Mouse (Mus musculus): ENCODE measurements around the gene Upk3bl. TPM values are rescaled to one million over a fixed set of nuclear protein-coding genes. Genes with fewer than 3 reads are reported as not detected.

Upk3bl gene
- total RNA-seq (2012; rRNA removed) (not detected in 2 replicates), polyA plus RNA-seq (2012; ENCODE audit: insufficient read depth in 1 of 2, insufficient read length in 2 of 2, low read depth in 1 of 2, low replicate concordance in 2 of 2, missing spikeins in 1 of 2) (not detected)

- TF ChIP-seq USF2 (IDR thresholded peaks at IDR 0.05; ENCODE audit: borderline replicate concordance in 1 of 2, insufficient read depth in 1 of 2, low read depth in 1 of 2, low read length in 2 of 2) (no peak), BHLHE40 (IDR thresholded peaks at IDR 0.05; ENCODE audit: borderline replicate concordance, low read depth, low read length) (no peak), TCF12 (IDR thresholded peaks at IDR 0.05; ENCODE audit: low read depth, low read length) (no peak), ETS1 (IDR thresholded peaks at IDR 0.05; ENCODE audit: low read depth, low read length) (no peak), GABPA (IDR thresholded peaks at IDR 0.05; ENCODE audit: low read depth, low read length) (no peak)
- H3K36me3 ChIP-seq (ENCODE audit: control insufficient read depth in 1 of 2, insufficient read depth in 2 of 2, low read length in 2 of 2): no peaks in the 10 kb centered on the region
- no peaks in the 10 kb centered on the region for H3K79me2 ChIP-seq (ENCODE audit: control insufficient read depth, insufficient read depth, low read length, poor library complexity)
- no peak within 1 kb of the TSS for H3K27ac ChIP-seq (ENCODE audit: control insufficient read depth, low read depth, low read length)
- H3K9me3 ChIP-seq (replicated peaks; ENCODE audit: insufficient read depth, low read length): no peaks in the 10 kb centered on the region
- DNase-seq (ENCODE audit: low read depth, low spot score): no peak
- peaks cover 8 to 11% of the 10 kb centered on the region in 2 experiments for H3K27me3 ChIP-seq (ENCODE audit: control insufficient read depth in 1 of 2, insufficient read depth in 2 of 2, low read length in 2 of 2)
- H3K9ac ChIP-seq (ENCODE audit: control insufficient read depth, low read depth, low read length, poor library complexity, severe bottlenecking): no peak within 1 kb of the TSS
- H3K4me3 ChIP-seq (ENCODE audit: control insufficient read depth in 1 of 2, insufficient read depth in 1 of 2, low read depth in 2 of 2, low read length in 2 of 2): no peak within 1 kb of the TSS
- no peaks in the 10 kb centered on the region for H3K4me1 ChIP-seq (ENCODE audit: control insufficient read depth in 1 of 2, insufficient read depth in 2 of 2, low read length in 2 of 2)
These were observed at the start of gene Upk3bl for GRCm38 (mm10) chr5:136054301-136055077. Upk3bl (plus strand) TSS chr5:136054492.

- Histone ChIP-seq H3K4me3 (ENCODE audit: control insufficient read depth in 1 of 2, insufficient read depth in 1 of 2, low read depth in 2 of 2, low read length in 2 of 2) (no peak overlapping the region), H3K4me1 (ENCODE audit: control insufficient read depth in 1 of 2, insufficient read depth in 2 of 2, low read length in 2 of 2) (peaks cover 0 to 4% of the 10 kb centered on the region in 2 experiments; a peak in 1 of 4 replicates), H3K27me3 (ENCODE audit: control insufficient read depth in 1 of 2, insufficient read depth in 2 of 2, low read length in 2 of 2) (no peaks in the 10 kb centered on the region), H3K36me3 (ENCODE audit: control insufficient read depth in 1 of 2, insufficient read depth in 2 of 2, low read length in 2 of 2) (no peaks in the 10 kb centered on the region), H3K79me2 (ENCODE audit: control insufficient read depth, insufficient read depth, low read length, poor library complexity) (no peaks in the 10 kb centered on the region), H3K9me3 (replicated peaks; ENCODE audit: insufficient read depth, low read length) (no peaks in the 10 kb centered on the region), H3K9ac (ENCODE audit: control insufficient read depth, low read depth, low read length, poor library complexity, severe bottlenecking) (no peak overlapping the region), H3K27ac (ENCODE audit: control insufficient read depth, low read depth, low read length) (no peak overlapping the region)
- TF ChIP-seq POLR2A (IDR thresholded peaks at IDR 0.05; ENCODE audit: control insufficient read depth in 1 of 2, insufficient read depth in 1 of 2, low read depth in 1 of 2, low read length in 2 of 2, poor library complexity in 1 of 2) (no peak), NELFE (IDR thresholded peaks at IDR 0.05; ENCODE audit: low read depth, low read length) (no peak), E2F4 (IDR thresholded peaks at IDR 0.05; ENCODE audit: borderline replicate concordance, low read depth, low read length) (no peak)
- DNase-seq (ENCODE audit: low read depth, low spot score): no peak
These were observed 49.8 kb upstream of the Upk3bl start for GRCm38 (mm10) chr5:136004537-136004936.

GRCm38 (mm10) chr5:136007745-136008144 lies 46.5 kb upstream of the Upk3bl start:
- peaks cover 0 to 3% of the 10 kb centered on the region in 2 experiments; a peak in 1 of 4 replicates for H3K36me3 ChIP-seq (ENCODE audit: control insufficient read depth in 1 of 2, insufficient read depth in 2 of 2, low read length in 2 of 2)

More at GRCm38 (mm10) chr5:136007745-136008144, 46.5 kb upstream of the Upk3bl start:
- no peaks in the 10 kb centered on the region for H3K79me2 ChIP-seq (ENCODE audit: control insufficient read depth, insufficient read depth, low read length, poor library complexity)
- no peak for DNase-seq (ENCODE audit: low read depth, low spot score)
- H3K4me3 ChIP-seq (ENCODE audit: control insufficient read depth in 1 of 2, insufficient read depth in 1 of 2, low read depth in 2 of 2, low read length in 2 of 2): no peak overlapping the region
- TF ChIP-seq NELFE (IDR thresholded peaks at IDR 0.05; ENCODE audit: low read depth, low read length) (no peak), USF1 (IDR thresholded peaks at IDR 0.05; ENCODE audit: low read depth, low read length) (no peak), ZC3H11A (IDR thresholded peaks at IDR 0.05; ENCODE audit: low read depth, low read length) (no peak), RCOR1 (IDR thresholded peaks at IDR 0.05; ENCODE audit: low read depth, low read length) (no peak), JUND (IDR thresholded peaks at IDR 0.05; ENCODE audit: low read depth, low read length) (no peak), CHD1 (IDR thresholded peaks at IDR 0.05; ENCODE audit: low read depth, low read length) (no peak), EP300 (IDR thresholded peaks at IDR 0.05; ENCODE audit: low read depth in 1 of 2, low read length in 2 of 2) (no peak), MAX (IDR thresholded peaks at IDR 0.05; ENCODE audit: low read length) (no peak), BHLHE40 (IDR thresholded peaks at IDR 0.05; ENCODE audit: borderline replicate concordance, low read depth, low read length) (no peak), SMC3 (IDR thresholded peaks at IDR 0.05; ENCODE audit: low read depth, low read length) (no peak), USF2 (IDR thresholded peaks at IDR 0.05; ENCODE audit: borderline replicate concordance in 1 of 2, insufficient read depth in 1 of 2, low read depth in 1 of 2, low read length in 2 of 2) (no peak)
- peaks cover 0 to 4% of the 10 kb centered on the region in 2 experiments; a peak in 1 of 4 replicates for H3K4me1 ChIP-seq (ENCODE audit: control insufficient read depth in 1 of 2, insufficient read depth in 2 of 2, low read length in 2 of 2)
- H3K27me3 ChIP-seq (ENCODE audit: control insufficient read depth in 1 of 2, insufficient read depth in 2 of 2, low read length in 2 of 2): no peaks in the 10 kb centered on the region
- H3K27ac ChIP-seq (ENCODE audit: control insufficient read depth, low read depth, low read length): no peak overlapping the region
- H3K9me3 ChIP-seq (replicated peaks; ENCODE audit: insufficient read depth, low read length): no peaks in the 10 kb centered on the region
- H3K9ac ChIP-seq (ENCODE audit: control insufficient read depth, low read depth, low read length, poor library complexity, severe bottlenecking): no peak overlapping the region

Data from MEL (cell line).